Mouse (Mus musculus) midbrain, embryonic 13.5 days (tissue): ENCODE measurements at regions not wholly inside any gene's neighbourhood (a gene's known extent, or its start where the extent isn't known, plus 50 kb on each side); places are given as distances from the start of the nearest gene placed in this dataset.
A peak's percentile ranks its signal among the peaks of the same experiment; 100 is the strongest.

Source experiments
- ATAC-seq: fragments of 200-750 bp; cut with Nextera tagmentation; 2 replicates; pipeline ENCODE4 v1.8.0; 2017; ENCODE audit warnings: mild to moderate bottlenecking, moderate TSS enrichment, moderate library complexity
- H3K27ac ChIP-seq: fragments of 300-500 bp; sonication (generic); 2 replicates; pipeline ENCODE4 v1.5.1; 2015; ENCODE audit warnings: inconsistent platforms, mild to moderate bottlenecking, moderate library complexity
- H3K27me3 ChIP-seq: fragments of 300-500 bp; sonication (generic); 2 replicates; pipeline ENCODE4 v1.6.1; 2015; ENCODE audit warnings: mild to moderate bottlenecking, inconsistent platforms
- H3K36me3 ChIP-seq: fragments of 300-500 bp; sonication (generic); 2 replicates; pipeline ENCODE4 v1.6.1; 2015; ENCODE audit warnings: mild to moderate bottlenecking, inconsistent platforms
- H3K4me1 ChIP-seq: fragments of 300-500 bp; sonication (generic); replicated peaks from 2 replicates; pipeline ENCODE4 v1.6.1; 2015; ENCODE audit warnings: inconsistent platforms
- H3K4me2 ChIP-seq: fragments of 300-500 bp; sonication (generic); replicated peaks from 2 replicates; pipeline ENCODE4 v1.6.1; 2015; ENCODE audit warnings: moderate library complexity, mild to moderate bottlenecking, inconsistent platforms
- H3K4me3 ChIP-seq: fragments of 300-500 bp; sonication (generic); replicated peaks from 2 replicates; pipeline ENCODE4 v1.5.1; 2015; ENCODE audit warnings: mild to moderate bottlenecking, inconsistent platforms
- H3K9ac ChIP-seq: fragments of 300-500 bp; sonication (generic); replicated peaks from 2 replicates; pipeline ENCODE4 v1.6.1; 2015; ENCODE audit warnings: mild to moderate bottlenecking, inconsistent platforms
- H3K9me3 ChIP-seq: fragments of 300-500 bp; sonication (generic); 2 replicates; pipeline ENCODE4 v1.6.1; 2016; ENCODE audit warnings: mild to moderate bottlenecking, inconsistent platforms
- WGBS: fragments of 180-500 bp; shearing (Covaris S2); methylation state at CpG from one replicate; pipeline ENCODE4 v1.1.7; 2015; 5-methylcytosine and 5-hydroxymethylcytosine counted together

GRCm38 (mm10) chr17:66266803-66267202, 143.5 kb downstream of the Ddx11 start:
- Histone ChIP-seq H3K4me1 (peaks cover 8% of the 10 kb centered on the region), H3K27me3 (no peaks in the 10 kb centered on the region), H3K9me3 (no peaks in the 10 kb centered on the region), H3K4me3 (no peak overlapping the region), H3K36me3 (no peaks in the 10 kb centered on the region), H3K27ac (no peak overlapping the region), H3K4me2 (no peak overlapping the region), H3K9ac (no peak overlapping the region)
- no peak for ATAC-seq
- 90% methylated on average over 5 of the region's 5 CpGs for WGBS

GRCm38 (mm10) chr17:66267831-66268230, 144.5 kb downstream of the Ddx11 start:
- Histone ChIP-seq H3K4me1 (peaks cover 8% of the 10 kb centered on the region), H3K27ac (no peak overlapping the region), H3K36me3 (no peaks in the 10 kb centered on the region), H3K9ac (no peak overlapping the region), H3K4me3 (no peak overlapping the region), H3K27me3 (no peaks in the 10 kb centered on the region), H3K9me3 (no peaks in the 10 kb centered on the region), H3K4me2 (no peak overlapping the region)
- no peak for ATAC-seq
- WGBS, result 57% methylated on average over 6 of the region's 6 CpGs

GRCm38 (mm10) chr17:66269567-66269966, 146.2 kb downstream of the Ddx11 start:
- Histone ChIP-seq H3K4me2 (no peak overlapping the region), H3K36me3 (no peaks in the 10 kb centered on the region), H3K27me3 (no peaks in the 10 kb centered on the region), H3K9me3 (no peaks in the 10 kb centered on the region), H3K9ac (no peak overlapping the region), H3K4me1 (peaks cover 8% of the 10 kb centered on the region), H3K4me3 (no peak overlapping the region), H3K27ac (no peak overlapping the region)
- ATAC-seq, result no peak
- 76% methylated on average over 6 of the region's 6 CpGs for WGBS

GRCm38 (mm10) chr17:66271906-66272305, 148.6 kb downstream of the Ddx11 start:
- Histone ChIP-seq H3K4me3 (no peak overlapping the region), H3K4me2 (no peak overlapping the region), H3K36me3 (no peaks in the 10 kb centered on the region), H3K4me1 (peaks cover 6% of the 10 kb centered on the region), H3K27ac (no peak overlapping the region), H3K27me3 (no peaks in the 10 kb centered on the region), H3K9me3 (no peaks in the 10 kb centered on the region), H3K9ac (no peak overlapping the region)
- ATAC-seq, result peak; percentile 53; the same call in 1 of the 2 replicates
- 71% methylated on average over 7 of the region's 7 CpGs for WGBS

GRCm38 (mm10) chr17:66276778-66277177, 153.5 kb downstream of the Ddx11 start:
- Histone ChIP-seq H3K36me3 (no peaks in the 10 kb centered on the region), H3K4me2 (no peak overlapping the region), H3K27ac (peak overlapping the region; percentile 35; the same call in 1 of the 2 replicates), H3K9me3 (no peaks in the 10 kb centered on the region), H3K4me3 (no peak overlapping the region), H3K27me3 (no peaks in the 10 kb centered on the region), H3K4me1 (peaks cover 21% of the 10 kb centered on the region), H3K9ac (no peak overlapping the region)
- ATAC-seq, result peak; percentile 89
- WGBS, result 24% methylated on average over 13 of the region's 13 CpGs

GRCm38 (mm10) chr17:66278037-66278436, 154.7 kb downstream of the Ddx11 start:
- Histone ChIP-seq H3K36me3 (no peaks in the 10 kb centered on the region), H3K9ac (no peak overlapping the region), H3K9me3 (no peaks in the 10 kb centered on the region), H3K27ac (0 out of 2 replicates have a peak overlapping the region, but pooled peaks have one; percentile 19), H3K4me1 (peaks cover 21% of the 10 kb centered on the region), H3K27me3 (no peaks in the 10 kb centered on the region), H3K4me2 (no peak overlapping the region), H3K4me3 (no peak overlapping the region)
- ATAC-seq, result peak; percentile 57
- 57% methylated on average over 5 of the region's 5 CpGs for WGBS

GRCm38 (mm10) chr17:66285295-66285694, 162.0 kb downstream of the Ddx11 start:
- no peak overlapping the region for H3K4me2 ChIP-seq
- H3K4me1 ChIP-seq, result no peaks in the 10 kb centered on the region
- no peaks in the 10 kb centered on the region for H3K9me3 ChIP-seq
- no peak overlapping the region for H3K9ac ChIP-seq
- no peak overlapping the region for H3K4me3 ChIP-seq
- WGBS, result 92% methylated on average over 10 of the region's 10 CpGs
- H3K36me3 ChIP-seq, result no peaks in the 10 kb centered on the region
- ATAC-seq, result no peak
- no peaks in the 10 kb centered on the region for H3K27me3 ChIP-seq
- no peak overlapping the region for H3K27ac ChIP-seq
